Mouse (Mus musculus): ENCODE results near the gene Brpf1.
A peak's percentile ranks its signal among the peaks of the same experiment; 100 is the strongest.
"Not testable (repeated sequence)": the region's sequence is repeated elsewhere in the genome, so short reads cannot be mapped to it uniquely, and the experiment has no call there.

The Brpf1 gene

GRCm38 (mm10) chr6:113306322-113306985 is 483 bp upstream of the Brpf1 start:
- DNase-seq (ENCODE audit: low spot score in 2 of 2): peak; percentile 98

GRCm38 (mm10) chr6:113307481-113308121 is 664 bp downstream of the Brpf1 start:
- peak in 1 of 2 experiments; percentile 39 for DNase-seq (ENCODE audit: low spot score in 2 of 2)

GRCm38 (mm10) chr6:113308141-113308540 is 1.2 kb downstream of the Brpf1 start:
- DNase-seq (ENCODE audit: low spot score in 2 of 2): peak in 1 of 2 experiments; percentile 32

- no peak for DNase-seq (ENCODE audit: low spot score in 2 of 2)
These were observed 9.0 kb downstream of the Brpf1 start for GRCm38 (mm10) chr6:113315972-113316371.

DNA sequence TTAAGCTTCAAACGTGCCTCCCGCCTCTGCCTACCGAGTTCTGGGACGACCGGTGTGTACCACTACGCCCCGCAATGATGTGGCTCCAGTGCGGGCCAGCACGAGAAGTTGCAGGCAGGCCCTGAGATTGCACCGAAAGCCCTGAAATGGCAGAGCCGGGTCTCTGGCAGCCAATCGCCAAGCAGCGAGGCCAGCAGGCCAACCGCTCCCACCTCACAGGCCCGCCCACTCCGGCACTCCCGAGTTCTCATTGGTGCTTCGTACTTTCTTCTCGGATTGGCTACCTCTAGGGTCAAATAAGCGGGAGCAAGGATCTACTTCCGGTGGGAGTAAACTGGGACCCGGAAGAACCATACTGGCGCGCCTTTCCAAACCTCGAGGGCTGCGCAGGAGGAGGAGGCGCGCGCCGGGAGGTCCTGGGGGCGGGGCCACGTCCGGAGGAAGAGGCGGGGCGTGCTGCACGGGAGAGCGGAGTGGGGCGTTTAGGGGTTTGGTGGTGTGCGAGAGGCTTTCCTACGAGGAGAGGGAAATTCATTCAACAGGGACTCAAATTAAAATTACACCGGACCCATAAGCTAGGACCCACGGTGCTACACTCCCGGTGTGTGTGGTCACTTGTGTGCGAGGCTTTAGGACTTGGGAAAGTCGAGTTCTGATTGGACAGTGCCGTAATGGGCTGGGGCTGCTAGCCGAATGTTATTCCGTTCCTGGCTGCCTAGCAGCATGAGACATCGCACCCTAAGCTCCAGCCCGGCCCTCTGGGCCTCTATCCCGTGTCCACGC is 19.8 kb downstream of the Brpf1 start, which contains the start of gene Ogg1:
TSS of gene Ogg1 (plus strand) at position 440 of the 783 bp plus-strand sequence.
- peak; percentile 91 to 93 for DNase-seq (ENCODE audit: low spot score in 2 of 2)

DNA sequence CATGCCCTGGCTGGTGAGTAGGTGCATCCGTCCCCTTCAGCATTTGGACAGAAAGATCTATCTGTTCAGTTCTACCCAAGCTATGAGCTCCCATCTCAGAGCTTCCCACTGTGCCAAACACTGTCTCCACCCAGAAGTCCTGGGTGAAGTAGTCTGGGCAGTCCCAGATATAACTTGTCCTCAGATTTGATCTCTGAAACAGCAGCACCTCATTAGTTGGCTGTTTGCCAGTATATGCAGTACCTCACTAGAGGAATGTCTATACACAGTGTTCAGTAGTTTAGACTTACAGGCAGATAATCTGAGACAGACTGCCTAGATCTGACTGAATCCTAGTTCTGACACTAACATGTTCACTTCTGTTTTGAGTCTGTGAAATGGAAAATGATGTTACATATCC is 22.5 kb downstream of the Brpf1 start:
- no peak for DNase-seq (ENCODE audit: low spot score in 2 of 2)

DNA sequence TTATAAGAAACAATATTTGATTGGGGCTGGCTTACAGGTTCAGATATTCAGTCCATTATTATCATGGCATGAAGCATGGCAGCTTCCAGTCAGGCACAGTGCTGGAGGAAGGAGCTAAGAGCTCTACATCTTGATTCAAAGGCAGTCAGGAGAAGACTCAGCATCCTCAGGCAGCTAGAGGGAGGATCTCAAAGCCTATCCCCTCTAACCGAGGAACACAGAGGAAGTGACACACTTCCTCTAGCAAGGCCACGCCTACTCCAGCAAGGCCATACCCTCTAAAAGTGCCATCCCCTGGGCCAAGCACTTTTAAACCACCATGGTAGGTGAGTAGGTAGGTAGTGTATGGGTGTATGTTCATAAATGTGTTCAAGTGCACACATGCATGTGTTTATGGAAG is 23.6 kb downstream of the Brpf1 start:
- DNase-seq (ENCODE audit: low spot score in 2 of 2): no peak

DNA sequence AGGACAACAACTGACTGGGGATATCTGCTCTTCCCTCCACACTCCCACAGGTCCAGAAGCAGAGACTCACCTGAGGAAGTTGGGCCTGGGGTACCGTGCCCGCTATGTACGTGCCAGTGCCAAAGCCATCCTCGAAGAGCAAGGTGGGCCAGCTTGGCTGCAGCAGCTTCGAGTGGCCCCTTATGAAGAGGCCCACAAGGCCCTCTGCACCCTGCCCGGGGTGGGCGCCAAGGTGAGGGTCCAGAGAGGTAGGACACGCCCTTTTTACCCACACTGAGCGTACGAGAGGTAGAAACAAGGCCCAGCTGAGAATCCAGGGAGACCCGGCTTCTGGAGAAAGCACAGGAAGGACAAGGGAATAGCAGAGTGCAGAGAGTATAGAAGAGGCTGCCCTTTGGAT is 24.8 kb downstream of the Brpf1 start:
- no peak for DNase-seq (ENCODE audit: low spot score in 2 of 2)

- DNase-seq (ENCODE audit: low spot score in 2 of 2): not testable (repeated sequence)
These were observed 25.8 kb downstream of the Brpf1 start for GRCm38 (mm10) chr6:113332734-113333133.

GRCm38 (mm10) chr6:113333137-113333950 is 26.4 kb downstream of the Brpf1 start:
- no peak for DNase-seq (ENCODE audit: low spot score in 2 of 2)

DNA sequence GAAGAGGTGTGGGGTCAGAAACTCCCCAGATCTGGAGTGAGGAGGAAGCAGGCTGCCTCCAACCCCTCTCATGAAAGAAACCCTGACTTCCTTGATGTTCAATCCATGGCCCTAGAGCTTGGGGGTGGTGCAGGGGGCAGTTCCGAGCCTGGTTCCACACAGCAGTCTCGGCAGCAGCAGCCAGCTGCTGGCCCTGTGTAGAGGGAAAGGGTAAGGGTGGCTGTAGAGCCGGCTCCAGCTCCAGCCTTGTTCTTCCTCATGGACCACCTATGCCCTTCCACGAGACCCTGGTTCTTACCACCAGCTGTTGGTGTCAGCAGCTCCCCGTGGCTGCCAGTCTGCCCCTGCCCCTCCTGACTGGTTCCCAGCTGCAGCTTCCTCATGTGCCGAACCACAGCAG is 27.3 kb downstream of the Brpf1 start:
- no peak for DNase-seq (ENCODE audit: low spot score in 2 of 2)

GRCm38 (mm10) chr6:113336852-113337620 is 30.1 kb downstream of the Brpf1 start:
- DNase-seq (ENCODE audit: low spot score in 2 of 2): no peak

GRCm38 (mm10) chr6:113341574-113341973 is 34.6 kb downstream of the Brpf1 start:
- no peak for DNase-seq (ENCODE audit: low spot score in 2 of 2)

- DNase-seq (ENCODE audit: low spot score in 2 of 2): no peak
These were observed 35.4 kb downstream of the Brpf1 start for GRCm38 (mm10) chr6:113342297-113342696.

DNA sequence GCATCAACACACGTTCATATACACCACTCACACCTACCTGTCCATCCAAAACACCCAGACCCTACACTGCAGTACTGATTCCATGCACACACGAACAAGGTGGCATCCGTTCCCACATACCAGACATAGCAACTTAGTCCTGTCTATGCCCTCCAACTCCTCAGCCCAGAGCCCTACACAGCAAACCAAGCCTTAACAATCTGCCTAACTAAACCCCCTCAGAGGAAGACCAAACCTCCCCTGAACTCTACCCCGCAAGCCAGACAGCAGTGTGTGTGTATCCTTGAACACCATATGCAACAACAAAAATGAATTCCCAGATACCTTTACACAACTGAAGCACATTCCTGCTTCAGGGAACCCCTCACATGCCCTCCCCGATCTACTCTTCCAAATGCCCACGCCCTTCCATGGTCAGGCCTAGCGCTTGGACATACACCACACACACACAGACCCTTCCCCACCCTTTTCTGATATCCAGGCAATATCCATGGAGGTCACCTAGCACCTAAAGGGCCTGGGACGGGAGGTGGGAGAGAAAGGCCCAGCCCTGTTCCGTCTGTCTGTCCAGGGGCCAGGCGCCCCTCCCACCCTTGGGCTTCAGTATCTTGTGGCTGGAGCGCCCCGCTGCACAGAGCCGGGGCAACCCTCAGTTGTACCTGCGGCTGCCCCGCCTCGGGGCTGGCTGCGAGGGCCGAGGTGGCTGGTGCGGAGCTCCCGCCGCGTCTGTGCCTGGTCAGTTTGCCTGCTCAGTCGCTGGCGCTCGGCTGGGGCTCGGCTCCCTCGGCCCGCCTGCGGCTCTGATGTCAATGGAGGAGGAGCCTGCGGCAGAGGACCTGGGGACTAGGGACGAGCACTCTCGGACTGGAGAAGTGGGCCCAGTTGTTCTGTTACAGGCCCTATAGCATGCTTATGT is 36.5 kb downstream of the Brpf1 start, which contains the start of gene Camk1:
TSS of gene Camk1 (minus strand) at position 808 of the 916 bp plus-strand sequence.
- peak in 1 of 2 experiments; percentile 20 for DNase-seq (ENCODE audit: low spot score in 2 of 2)

- no peak for DNase-seq (ENCODE audit: low spot score in 2 of 2)
These were observed 37.4 kb downstream of the Brpf1 start for GRCm38 (mm10) chr6:113344321-113344720.

DNA sequence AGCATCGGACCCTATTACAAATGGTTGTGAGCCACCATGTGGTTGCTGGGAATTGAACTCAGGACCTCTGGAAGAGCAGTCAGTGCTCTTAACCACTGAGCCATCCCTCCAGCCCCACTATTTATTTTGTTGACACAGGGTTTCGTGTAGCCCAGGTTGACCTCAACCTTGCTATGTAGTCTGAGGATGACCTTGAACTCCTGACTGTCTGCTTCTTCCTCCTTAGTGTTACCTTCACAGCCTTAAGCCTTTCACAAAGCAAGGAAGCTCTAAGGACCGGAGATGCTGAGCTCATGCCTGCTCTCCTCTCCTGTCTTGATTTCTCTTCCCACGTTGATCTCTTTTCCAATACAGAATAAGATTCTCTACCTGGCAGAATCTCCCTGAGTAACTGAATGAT is 40.0 kb downstream of the Brpf1 start:
- no peak for DNase-seq (ENCODE audit: low spot score in 2 of 2)

GRCm38 (mm10) chr6:113350538-113350937 is 43.6 kb downstream of the Brpf1 start:
- DNase-seq (ENCODE audit: low spot score in 2 of 2): no peak

DNA sequence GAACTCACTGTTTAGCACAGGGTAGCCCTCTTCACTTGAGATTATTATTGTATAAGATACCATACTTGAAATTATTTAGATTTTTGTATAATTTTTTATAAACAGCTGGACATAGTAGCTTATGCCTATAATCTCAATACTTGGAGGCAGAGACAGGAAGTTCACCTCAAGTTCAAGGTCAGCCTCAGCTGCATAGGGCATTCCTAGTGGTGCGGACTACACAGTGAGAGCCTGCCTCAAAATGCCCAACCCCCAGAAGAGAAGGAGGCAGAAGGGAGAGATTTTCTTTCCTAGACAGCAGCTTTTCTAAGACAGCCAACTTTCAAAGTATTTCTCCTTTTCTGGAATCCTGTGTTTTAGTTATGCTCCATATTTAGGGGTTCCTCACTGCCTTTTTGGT is 44.2 kb downstream of the Brpf1 start:
- DNase-seq (ENCODE audit: low spot score in 2 of 2): no peak

- DNase-seq (ENCODE audit: low spot score in 2 of 2): no peak
These were observed 44.7 kb downstream of the Brpf1 start for GRCm38 (mm10) chr6:113351653-113352052.

Measured in spleen, postnatal 14 days (tissue).